In the genomic region with DNA sequence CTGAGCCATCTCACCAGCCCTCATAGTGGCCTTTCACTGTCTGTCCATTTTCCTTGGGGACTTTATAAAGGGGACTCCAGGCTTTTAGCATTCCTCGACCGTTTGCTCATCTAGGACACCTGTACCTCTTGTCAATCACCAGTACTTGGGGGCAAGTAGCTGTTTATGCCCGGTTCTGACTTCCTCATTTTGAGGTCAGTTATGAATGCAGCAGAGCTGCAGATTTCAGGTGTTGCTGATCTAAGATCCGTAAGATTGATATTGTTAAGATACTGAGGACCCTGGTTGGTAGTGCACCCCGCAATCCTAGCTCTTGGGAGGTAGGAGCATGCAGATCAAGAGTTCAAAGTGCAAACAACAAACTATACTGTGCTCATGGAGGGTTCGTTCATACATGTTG, we compare ENCODE assay signal across 26 mouse cellular contexts.
A peak's percentile ranks its signal among the peaks of the same experiment; 100 is the strongest.
DNase-seq lines count a peak whose midpoint lies in the region; ATAC-seq and TF ChIP-seq lines count a peak whose summit lies in the region.
"Had no signal": no experiment of that assay in that cellular context is flagged by ENCODE, and none has a peak within 500 bp of the region (broad histone marks: within the 10 kb centered on the region; RNA-seq: fewer than 3 reads in every experiment).

No protein-coding gene starts in this region.

- no peak overlapping the region for H3K4me3 ChIP-seq in spleen, adult 2 months (ENCODE audit: extremely low read depth, insufficient read depth, insufficient read length)
- H3K4me3 ChIP-seq in bone marrow, adult 2 months (replicated peaks; ENCODE audit: control insufficient read depth, low read depth, low read length) = no peak overlapping the region
- no peak overlapping the region for H3K4me3 ChIP-seq in hindbrain, embryonic 14.5 days (replicated peaks; ENCODE audit: low read length)
- H3K4me3 ChIP-seq: embryonic facial prominence, embryonic 12.5 days; embryonic facial prominence, embryonic 15.5 days; heart, adult 2 months; heart, embryonic 10.5 days; heart, embryonic 13.5 days; hindbrain, embryonic 10.5 days; hindbrain, embryonic 13.5 days had no signal

- 26% methylated on average over 6 of the region's 6 CpGs for WGBS in spleen, adult 2 months
- 25% methylated on average over 6 of the region's 6 CpGs for WGBS in bone marrow, adult 2 months
- WGBS in hindbrain, embryonic 14.5 days = 82% methylated on average over 6 of the region's 6 CpGs

- no peak for TF ChIP-seq POLR2A in spleen, adult 2 months (IDR thresholded peaks at IDR 0.05; ENCODE audit: low read depth, low read length)
- no peak for TF ChIP-seq POLR2A in bone marrow, adult 2 months (IDR thresholded peaks at IDR 0.05; ENCODE audit: borderline replicate concordance, control insufficient read depth, low read depth, low read length)

- TF ChIP-seq CTCF in spleen, adult 2 months (IDR thresholded peaks at IDR 0.05; ENCODE audit: extremely low read depth, insufficient read depth, insufficient read length, insufficient replicate concordance) = no peak
- TF ChIP-seq CTCF in bone marrow, adult 2 months (IDR thresholded peaks at IDR 0.05; ENCODE audit: control insufficient read depth, insufficient read depth, low read length) = no peak

- peaks cover 5% of the 10 kb centered on the region for H3K36me3 ChIP-seq in spleen, adult 2 months (ENCODE audit: control insufficient read depth, insufficient read depth, low read length)
- H3K36me3 ChIP-seq in splenic B cell, adult 2 months (ENCODE audit: control insufficient read depth, insufficient read depth, low read length, poor library complexity, severe bottlenecking) = peaks cover 3% of the 10 kb centered on the region
- H3K36me3 ChIP-seq in hindbrain, embryonic 14.5 days (replicated peaks; ENCODE audit: control insufficient read depth, insufficient read depth) = peaks cover 9% of the 10 kb centered on the region

- H3K4me1 ChIP-seq in spleen, adult 2 months (ENCODE audit: control insufficient read depth, insufficient read depth, insufficient read length) = peaks cover 22% of the 10 kb centered on the region; the same call in 1 of the 2 replicates
- peaks cover 5% of the 10 kb centered on the region for H3K4me1 ChIP-seq in bone marrow, adult 2 months (ENCODE audit: control insufficient read depth, insufficient read depth, low read length)
- peaks cover 7% of the 10 kb centered on the region for H3K4me1 ChIP-seq in hindbrain, embryonic 14.5 days (replicated peaks; ENCODE audit: control insufficient read depth, insufficient read depth, low read length)
- H3K4me1 ChIP-seq: embryonic facial prominence, embryonic 12.5 days; embryonic facial prominence, embryonic 15.5 days; heart, embryonic 10.5 days had no signal

- ATAC-seq in hindbrain, embryonic 14.5 days (ENCODE audit: low FRiP score) = no peak
- ATAC-seq: forebrain, embryonic 14.5 days; forebrain, postnatal 0 days; hindbrain, postnatal 0 days; inflammation-experienced regulatory T-cells, adult 6 months; Patski had no signal

- no peaks in the 10 kb centered on the region for H3K9me3 ChIP-seq in hindbrain, embryonic 14.5 days (ENCODE audit: control insufficient read depth, low read length)
- H3K9me3 ChIP-seq: embryonic facial prominence, embryonic 12.5 days; embryonic facial prominence, embryonic 15.5 days; G1E; heart, embryonic 10.5 days; heart, embryonic 13.5 days; hindbrain, embryonic 10.5 days; hindbrain, embryonic 13.5 days had no signal

- H3K27me3 ChIP-seq in spleen, adult 2 months (ENCODE audit: control insufficient read depth, insufficient read depth, low read length) = no peaks in the 10 kb centered on the region
- H3K27me3 ChIP-seq in splenic B cell, adult 2 months (ENCODE audit: control insufficient read depth, insufficient read depth, low read length, poor library complexity, severe bottlenecking) = no peaks in the 10 kb centered on the region
- H3K27me3 ChIP-seq in hindbrain, embryonic 14.5 days (ENCODE audit: control insufficient read depth, insufficient read depth, low read length) = no peaks in the 10 kb centered on the region
- H3K27me3 ChIP-seq: embryonic facial prominence, embryonic 12.5 days; embryonic facial prominence, embryonic 15.5 days; heart, embryonic 13.5 days; hindbrain, embryonic 13.5 days; Patski had no signal

- H3K27ac ChIP-seq in spleen, adult 2 months (ENCODE audit: insufficient read depth, low read length) = peak overlapping the region; percentile 48
- H3K27ac ChIP-seq in bone marrow, adult 2 months (ENCODE audit: control insufficient read depth, insufficient read depth, low read depth, low read length, poor library complexity) = peak overlapping the region; percentile 18; the same call in 1 of the 2 replicates
- no peak overlapping the region for H3K27ac ChIP-seq in hindbrain, embryonic 14.5 days
- H3K27ac ChIP-seq: embryonic facial prominence, embryonic 12.5 days; embryonic facial prominence, embryonic 15.5 days; heart, adult 2 months; heart, embryonic 10.5 days; heart, embryonic 13.5 days; hindbrain, embryonic 10.5 days; hindbrain, embryonic 13.5 days; hindbrain, postnatal 0 days had no signal

- no peak overlapping the region for H3K9ac ChIP-seq in hindbrain, embryonic 14.5 days
- H3K9ac ChIP-seq: embryonic facial prominence, embryonic 12.5 days; embryonic facial prominence, embryonic 15.5 days; forebrain, postnatal 0 days; heart, embryonic 13.5 days; hindbrain, embryonic 13.5 days had no signal

- no peak overlapping the region for H3K4me2 ChIP-seq in hindbrain, embryonic 14.5 days (replicated peaks)
- H3K4me2 ChIP-seq: embryonic facial prominence, embryonic 12.5 days; embryonic facial prominence, embryonic 15.5 days; heart, embryonic 13.5 days; hindbrain, embryonic 13.5 days had no signal

- no peak for DNase-seq in spleen, adult 2 months (ENCODE audit: low read depth in 1 of 2, low spot score in 2 of 2)
- DNase-seq in spleen, postnatal 10 days (ENCODE audit: low spot score in 2 of 2) = no peak
- DNase-seq in thymus, postnatal 25 days = peak; percentile 7
- no peak for DNase-seq in thymus, postnatal 0 days (ENCODE audit: low spot score)
- DNase-seq in splenic B cell, adult 2 months (ENCODE audit: low read depth, low spot score) = peak; percentile 59
- DNase-seq in kidney, postnatal 4 days = no peak
- DNase-seq in hindbrain, embryonic 14.5 days (ENCODE audit: low spot score) = no peak
- DNase-seq: cerebellum, adult 11 months; cerebellum, adult 2 months; cerebellum, adult 9-11 months; cerebellum, postnatal 25 days; forebrain, postnatal 0 days; gastrocnemius, postnatal 25 days; heart, adult 2 months had no signal

Comparison
In these comparisons a context has a peak if more than half of its experiments do, and no peak if none do; other contexts are left out.
1. DNase-seq: peak in thymus, postnatal 25 days (single experiment) and splenic B cell, adult 2 months (single experiment); none in spleen, adult 2 months (0 of 2), spleen, postnatal 10 days (0 of 2), thymus, postnatal 0 days (single experiment), kidney, postnatal 4 days (0 of 2) and hindbrain, embryonic 14.5 days (single experiment).